Mouse (Mus musculus) midbrain, embryonic 16.5 days (tissue): ENCODE measurements around the gene Ms4a6c. TPM values are rescaled to one million over a fixed set of nuclear protein-coding genes. Genes with fewer than 3 reads are reported as not detected.
"Not testable (repeated sequence)": the region's sequence is repeated elsewhere in the genome, so short reads cannot be mapped to it uniquely, and the experiment has no call there.

Source experiments
- ATAC-seq: fragments of 200-750 bp; cut with Nextera tagmentation; 2 replicates; pipeline ENCODE4 v1.8.0; 2017; ENCODE audit warnings: moderate TSS enrichment
- H3K27ac ChIP-seq: fragments of 300-500 bp; sonication (generic); 2 replicates; pipeline ENCODE4 v1.5.1; 2014; ENCODE audit warnings: mild to moderate bottlenecking, low read length, mixed read lengths
- H3K27me3 ChIP-seq: fragments of 300-500 bp; sonication (generic); 2 replicates; pipeline ENCODE4 v1.6.1; 2014; ENCODE audit warnings: low read depth, low read length, mixed read lengths; ENCODE audit not compliant: control insufficient read depth, insufficient read depth
- H3K36me3 ChIP-seq: fragments of 300-500 bp; sonication (generic); 2 replicates; pipeline ENCODE4 v1.6.1; 2014; ENCODE audit warnings: mild to moderate bottlenecking, low read length, moderate library complexity, mixed read lengths; ENCODE audit not compliant: control insufficient read depth, insufficient read depth
- H3K4me1 ChIP-seq: fragments of 300-500 bp; sonication (generic); 2 replicates; pipeline ENCODE4 v1.6.1; 2014; ENCODE audit warnings: mild to moderate bottlenecking, low read length, mixed read lengths; ENCODE audit not compliant: control insufficient read depth, insufficient read depth
- H3K4me2 ChIP-seq: fragments of 300-500 bp; sonication (generic); 2 replicates; pipeline ENCODE4 v1.6.1; 2014; ENCODE audit warnings: mild to moderate bottlenecking, low read length, mixed read lengths
- H3K4me3 ChIP-seq: fragments of 300-500 bp; sonication (generic); 2 replicates; pipeline ENCODE4 v1.5.1; 2014; ENCODE audit warnings: low read depth, mild to moderate bottlenecking, low read length, moderate library complexity, mixed read lengths
- H3K9ac ChIP-seq: fragments of 300-500 bp; sonication (generic); 2 replicates; pipeline ENCODE4 v1.6.1; 2014; ENCODE audit warnings: low read depth, low read length, mixed read lengths
- H3K9me3 ChIP-seq: fragments of 300-500 bp; sonication (generic); replicated peaks from 2 replicates; pipeline ENCODE4 v1.6.1; 2014; ENCODE audit warnings: mild to moderate bottlenecking, low read length, mixed read lengths; ENCODE audit not compliant: control insufficient read depth, poor library complexity, severe bottlenecking
- WGBS: fragments of 180-500 bp; shearing (Covaris S2); extraction: QIAGEN DNeasy Blood & Tissue Kit; methylation state at CpG from one replicate; pipeline ENCODE4 v1.1.7; 2014; 5-methylcytosine and 5-hydroxymethylcytosine counted together
- polyA plus RNA-seq: library from polyadenylated mRNA; unstranded; fragments of >200 nt; fragmentation: Nextera tagmentation; extraction: Ambion mirVana; gene quantifications from 2 replicates; pipeline ENCODE4 v1.2.1, GENCODE M21; 2015

Gene Ms4a6c
- polyA plus RNA-seq, 1 experiment from 2014 or later: 1.9 TPM

DNA sequence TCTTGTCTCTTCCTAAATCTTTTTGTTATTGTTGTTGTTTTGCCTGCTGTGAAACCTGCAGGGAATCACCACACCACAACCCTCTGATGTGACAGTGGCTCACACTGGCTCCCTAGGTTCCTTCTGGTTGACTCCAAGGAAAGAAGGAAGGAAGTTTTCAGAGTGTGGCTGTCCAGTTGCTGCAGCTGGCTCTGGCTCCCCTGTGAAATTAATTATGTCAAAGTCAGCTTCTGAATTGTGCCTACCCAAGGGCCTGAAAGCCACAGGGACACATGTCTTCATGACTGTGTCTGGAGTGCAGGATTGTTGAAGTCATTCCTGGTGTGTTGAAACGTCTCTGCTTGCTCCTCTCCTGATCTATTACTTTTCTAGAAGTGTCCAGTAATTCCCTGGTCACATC lies 805 bp upstream of the Ms4a6c start:
- not testable (repeated sequence) for H3K9ac ChIP-seq, H3K27me3 ChIP-seq, H3K27ac ChIP-seq, H3K9me3 ChIP-seq, H3K4me3 ChIP-seq, ATAC-seq, H3K4me1 ChIP-seq, H3K36me3 ChIP-seq, H3K4me2 ChIP-seq
- WGBS: 64% methylated on average over 1 of the region's 1 CpGs

DNA sequence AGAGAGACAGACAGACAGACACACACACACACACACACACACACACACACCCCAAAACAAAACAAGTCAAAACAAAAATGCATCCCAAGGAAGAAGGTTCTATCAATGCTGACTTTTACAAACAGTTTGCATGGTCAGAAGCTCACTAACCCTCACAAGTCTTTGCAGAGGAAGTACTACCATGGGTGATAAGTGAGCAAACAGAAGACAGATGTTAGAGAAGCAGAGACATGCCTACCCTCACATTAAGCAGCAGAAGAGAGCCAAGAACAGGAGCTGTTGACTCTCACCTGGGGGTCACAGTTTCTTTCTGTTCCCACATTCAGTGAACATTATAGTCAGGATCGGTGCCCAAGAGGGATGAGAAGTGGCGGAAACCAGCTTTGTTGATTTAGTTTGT lies 10.5 kb downstream of the Ms4a6c start:
- H3K4me1 ChIP-seq: no peaks in the 10 kb centered on the region
- no peaks in the 10 kb centered on the region for H3K9me3 ChIP-seq
- 95% methylated on average over 2 of the region's 2 CpGs for WGBS
- no peak overlapping the region for H3K27ac ChIP-seq
- no peak overlapping the region for H3K4me3 ChIP-seq
- no peaks in the 10 kb centered on the region for H3K27me3 ChIP-seq
- no peaks in the 10 kb centered on the region for H3K36me3 ChIP-seq
- H3K4me2 ChIP-seq: no peak overlapping the region
- H3K9ac ChIP-seq: no peak overlapping the region
- no peak for ATAC-seq

DNA sequence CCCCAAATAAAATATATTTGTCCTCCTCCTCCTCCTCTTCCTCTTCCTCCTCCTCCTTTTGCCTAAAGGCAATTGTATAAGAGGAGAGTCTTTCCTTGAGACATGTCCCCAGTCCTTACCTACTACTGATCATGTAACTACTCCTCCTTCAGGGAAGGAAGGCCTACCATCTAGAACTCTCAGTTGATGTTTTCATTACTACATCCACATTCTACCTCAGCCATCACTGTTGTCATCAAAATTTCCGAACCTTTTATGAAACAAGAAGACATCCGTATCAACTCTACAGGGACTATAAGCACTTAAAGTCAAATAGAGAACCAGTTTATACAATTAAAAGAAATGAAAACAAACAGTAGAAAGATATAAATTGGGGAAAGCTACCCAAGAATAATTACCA lies 13.5 kb downstream of the Ms4a6c start:
- no peak for ATAC-seq
- WGBS: 93% methylated on average over 2 of the region's 2 CpGs
- no peak overlapping the region for H3K4me3 ChIP-seq
- H3K4me1 ChIP-seq: no peaks in the 10 kb centered on the region
- H3K9me3 ChIP-seq: no peaks in the 10 kb centered on the region
- no peak overlapping the region for H3K9ac ChIP-seq
- H3K4me2 ChIP-seq: no peak overlapping the region
- no peaks in the 10 kb centered on the region for H3K27me3 ChIP-seq
- no peaks in the 10 kb centered on the region for H3K36me3 ChIP-seq
- no peak overlapping the region for H3K27ac ChIP-seq

DNA sequence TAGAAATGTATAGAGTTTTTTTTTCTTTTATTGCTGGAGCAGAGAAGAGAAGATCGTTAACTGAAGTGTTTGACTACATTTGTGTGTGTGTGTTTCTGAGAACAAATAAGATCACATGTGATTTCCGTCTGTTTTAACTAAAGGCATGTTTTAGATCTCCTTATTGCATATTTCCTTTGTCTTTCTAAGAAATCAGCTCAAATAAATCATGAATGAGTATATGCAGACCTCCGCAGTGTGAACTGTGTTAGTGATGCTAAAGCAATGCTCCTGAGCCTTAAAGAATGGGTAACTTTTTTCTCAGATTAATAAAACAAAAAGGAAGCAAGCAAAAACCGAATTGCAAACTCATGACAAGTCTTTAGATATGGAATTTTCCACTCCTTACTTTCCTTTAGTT lies 14.8 kb downstream of the Ms4a6c start:
- no peak for ATAC-seq
- Histone ChIP-seq H3K27me3 (no peaks in the 10 kb centered on the region), H3K36me3 (no peaks in the 10 kb centered on the region), H3K4me1 (no peaks in the 10 kb centered on the region), H3K27ac (no peak overlapping the region), H3K9ac (no peak overlapping the region), H3K4me3 (no peak overlapping the region), H3K9me3 (no peaks in the 10 kb centered on the region), H3K4me2 (no peak overlapping the region)
- WGBS: 78% methylated on average over 4 of the region's 4 CpGs

DNA sequence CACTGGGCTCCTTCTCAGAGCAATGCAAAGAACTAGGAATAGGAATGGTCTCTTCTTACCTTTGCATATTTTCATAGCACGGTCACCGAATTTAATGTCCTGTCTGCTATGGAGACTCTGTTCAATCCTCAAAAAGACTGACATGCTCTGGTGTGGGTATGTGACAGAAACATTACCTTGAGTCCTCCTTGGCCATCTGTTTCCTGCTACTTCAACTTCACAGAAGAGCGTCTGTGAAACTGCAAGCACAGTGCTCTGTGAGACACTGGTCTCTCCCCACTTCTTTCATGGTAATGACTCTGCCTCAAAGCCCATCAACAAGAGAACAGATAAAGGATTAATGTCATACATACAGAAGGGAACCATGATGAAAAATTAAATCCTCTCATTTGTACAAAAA lies 15.2 kb downstream of the Ms4a6c start:
- no peaks in the 10 kb centered on the region for H3K27me3 ChIP-seq
- H3K36me3 ChIP-seq: no peaks in the 10 kb centered on the region
- no peak for ATAC-seq
- no peaks in the 10 kb centered on the region for H3K4me1 ChIP-seq
- no peaks in the 10 kb centered on the region for H3K9me3 ChIP-seq
- no peak overlapping the region for H3K27ac ChIP-seq
- no peak overlapping the region for H3K9ac ChIP-seq
- 87% methylated on average over 3 of the region's 3 CpGs for WGBS
- H3K4me2 ChIP-seq: no peak overlapping the region
- no peak overlapping the region for H3K4me3 ChIP-seq

DNA sequence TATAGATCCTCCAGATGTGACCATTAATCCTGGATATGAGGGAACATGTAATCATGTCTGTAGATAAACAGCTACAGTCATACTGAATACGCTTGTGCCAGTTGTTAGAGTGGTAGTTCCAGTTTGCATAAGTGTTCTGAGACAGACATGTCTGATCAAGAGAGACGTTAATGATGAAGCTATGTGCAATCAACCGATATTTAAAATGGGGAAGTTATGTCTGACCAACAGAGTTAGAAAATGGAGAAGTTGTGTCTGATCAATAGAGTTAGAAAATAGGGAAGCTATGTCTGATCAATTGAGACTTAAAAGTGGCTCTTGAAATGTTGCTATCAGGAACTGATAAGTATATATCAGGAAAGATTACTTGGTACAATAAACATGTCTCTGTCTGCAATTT lies 16.1 kb downstream of the Ms4a6c start:
- H3K27ac ChIP-seq: no peak overlapping the region
- H3K4me1 ChIP-seq: no peaks in the 10 kb centered on the region
- H3K4me3 ChIP-seq: no peak overlapping the region
- 90% methylated on average over 3 of the region's 3 CpGs for WGBS
- no peaks in the 10 kb centered on the region for H3K9me3 ChIP-seq
- no peak overlapping the region for H3K9ac ChIP-seq
- H3K36me3 ChIP-seq: no peaks in the 10 kb centered on the region
- no peaks in the 10 kb centered on the region for H3K27me3 ChIP-seq
- no peak overlapping the region for H3K4me2 ChIP-seq
- ATAC-seq: no peak

DNA sequence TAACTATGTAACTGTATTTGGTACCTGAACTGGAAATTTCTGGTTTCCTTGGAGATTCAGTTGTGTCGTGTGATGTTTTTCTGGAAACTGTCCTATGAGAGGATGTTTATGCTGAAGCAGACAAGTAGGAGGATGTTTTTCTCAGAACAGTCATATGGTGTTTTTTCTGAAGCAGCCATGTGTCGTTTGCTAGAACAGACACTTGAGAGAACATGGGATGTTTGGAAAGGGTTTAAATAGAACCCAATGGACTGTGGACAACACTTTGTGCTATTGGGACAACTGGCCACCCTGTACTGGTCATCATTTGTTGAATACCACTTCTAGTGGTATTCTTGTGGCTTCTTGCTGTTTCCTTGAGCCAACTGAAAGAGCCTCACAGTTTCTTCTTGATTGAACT lies 16.6 kb downstream of the Ms4a6c start, which contains the start of gene Gm8369:
Gene Gm8369 (plus strand): TSS at position 193 of the 400 bp plus-strand sequence.
- Histone ChIP-seq H3K27me3 (no peaks in the 10 kb centered on the region), H3K36me3 (no peaks in the 10 kb centered on the region), H3K9me3 (no peaks in the 10 kb centered on the region), H3K4me2 (no peak within 1 kb of the TSS), H3K4me3 (no peak within 1 kb of the TSS), H3K9ac (no peak within 1 kb of the TSS), H3K27ac (no peak within 1 kb of the TSS), H3K4me1 (no peaks in the 10 kb centered on the region)
- no peak for ATAC-seq
- WGBS: 88% methylated on average over 2 of the region's 2 CpGs

DNA sequence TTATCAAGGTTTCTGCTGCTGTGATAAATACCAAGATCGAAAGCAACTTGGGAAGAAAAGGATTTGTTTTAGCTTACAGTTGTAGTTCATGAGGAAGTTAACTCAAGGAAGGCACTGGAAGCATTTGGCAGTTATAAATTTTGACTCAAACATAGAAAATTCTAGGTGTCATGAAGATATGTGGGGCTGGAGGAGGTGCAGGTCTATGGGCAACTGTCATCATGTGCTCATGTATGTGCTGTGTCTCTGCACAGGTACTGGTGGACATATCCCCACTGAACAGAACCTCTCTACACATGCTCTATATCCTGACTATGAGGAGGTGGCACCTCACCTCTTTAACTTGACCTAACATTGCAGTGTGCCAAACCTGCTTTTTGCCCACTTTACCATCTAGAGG lies 17.4 kb downstream of the Ms4a6c start:
- H3K4me2 ChIP-seq: no peak overlapping the region
- H3K4me3 ChIP-seq: no peak overlapping the region
- H3K27me3 ChIP-seq: no peaks in the 10 kb centered on the region
- WGBS: 94% methylated on average over 1 of the region's 1 CpGs
- ATAC-seq: no peak
- H3K9ac ChIP-seq: no peak overlapping the region
- H3K36me3 ChIP-seq: no peaks in the 10 kb centered on the region
- H3K4me1 ChIP-seq: no peaks in the 10 kb centered on the region
- no peak overlapping the region for H3K27ac ChIP-seq
- H3K9me3 ChIP-seq: no peaks in the 10 kb centered on the region

DNA sequence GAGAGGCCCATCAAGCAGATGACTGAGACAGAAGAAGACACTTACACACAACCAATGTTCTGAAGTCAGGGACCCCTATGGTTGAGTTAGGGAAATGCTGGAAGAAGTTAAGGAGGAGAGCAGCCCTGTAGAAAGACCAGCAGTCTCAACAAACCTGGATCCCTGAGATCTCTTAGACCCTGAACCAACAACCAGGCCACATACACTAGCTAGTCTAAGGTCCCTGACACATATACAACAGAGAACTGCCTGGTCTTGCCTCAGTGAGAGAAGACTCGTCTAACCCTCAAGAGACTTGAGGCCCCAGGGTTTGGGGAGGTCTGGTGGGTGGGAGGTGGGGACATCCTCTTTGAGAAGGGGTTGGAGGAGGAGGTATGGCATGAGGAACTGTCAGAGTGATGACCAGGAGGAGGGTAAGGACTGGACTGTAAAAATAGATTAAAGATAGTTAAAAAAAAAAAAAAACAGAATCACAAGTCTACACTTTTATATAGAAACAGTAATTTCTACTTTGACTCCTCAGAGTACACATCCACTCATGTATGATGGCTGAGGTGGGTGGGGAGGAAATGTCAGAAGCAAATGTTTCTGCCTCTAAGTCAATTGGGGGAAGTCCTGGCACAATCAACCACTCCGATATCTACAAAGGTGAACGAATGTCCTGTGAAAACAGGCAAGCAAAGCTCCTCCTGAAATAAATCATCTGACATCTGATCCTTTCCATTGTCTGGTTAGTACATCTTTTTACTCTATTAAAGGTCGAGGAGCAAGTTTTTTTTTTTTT lies 22.4 kb downstream of the Ms4a6c start:
- no peak overlapping the region for H3K27ac ChIP-seq
- H3K27me3 ChIP-seq: no peaks in the 10 kb centered on the region
- H3K4me2 ChIP-seq: no peak overlapping the region
- no peak overlapping the region for H3K9ac ChIP-seq
- WGBS: 80% methylated on average over 4 of the region's 4 CpGs
- ATAC-seq: no peak
- no peaks in the 10 kb centered on the region for H3K36me3 ChIP-seq
- H3K4me3 ChIP-seq: no peak overlapping the region
- no peaks in the 10 kb centered on the region for H3K9me3 ChIP-seq
- no peaks in the 10 kb centered on the region for H3K4me1 ChIP-seq
